Mouse (Mus musculus): ENCODE results near the gene Tmem125.
"Not testable (repeated sequence)": the region's sequence is repeated elsewhere in the genome, so short reads cannot be mapped to it uniquely, and the experiment has no call there.

GRCm38 (mm10) chr4:118547424-118548129, 3.7 kb upstream of the Tmem125 start:
- not testable (repeated sequence) for TF ChIP-seq HCFC1 (IDR thresholded peaks at IDR 0.05; ENCODE audit: borderline replicate concordance, insufficient read depth, low read length); ZC3H11A (IDR thresholded peaks at IDR 0.05; ENCODE audit: borderline replicate concordance, low read depth, low read length); CHD2 (IDR thresholded peaks at IDR 0.05; ENCODE audit: low read depth, low read length); MAFK (IDR thresholded peaks at IDR 0.05; ENCODE audit: insufficient read depth, low read depth, low read length)
